Mouse (Mus musculus): ENCODE results near the gene Mamdc4. TPM values are rescaled to one million over a fixed set of nuclear protein-coding genes. Genes with fewer than 3 reads are reported as not detected.

The Mamdc4 gene
- total and polyA plus RNA-seq, 2 experiments, result 2.0 to 7.8 TPM

GRCm38 (mm10) chr2:25576965-25577891 is 2.6 kb upstream of the Mamdc4 start:
- no peak for DNase-seq (ENCODE audit: extremely low read depth, low read depth, low spot score)
- Histone ChIP-seq H3K4me1 (ENCODE audit: control insufficient read depth, insufficient read depth, low read length) (peaks cover 11% of the 10 kb centered on the region), H3K27me3 (ENCODE audit: control insufficient read depth, insufficient read depth, low read length) (peaks cover 30% of the 10 kb centered on the region), H3K9ac (ENCODE audit: low read depth, low read length) (no peak overlapping the region), H3K79me2 (ENCODE audit: control insufficient read depth, insufficient read depth, low read length) (no peaks in the 10 kb centered on the region), H3K36me3 (ENCODE audit: control insufficient read depth, insufficient read depth, low read length) (no peaks in the 10 kb centered on the region), H3K4me3 (ENCODE audit: insufficient read depth, low read depth, low read length) (peak overlapping the region; percentile 2; the same call in 1 of the 2 replicates), H3K27ac (replicated peaks; ENCODE audit: insufficient read depth, low read depth, low read length) (no peak overlapping the region)
- TF ChIP-seq CTCF (IDR thresholded peaks at IDR 0.05; ENCODE audit: low read depth, low read length), result no peak
- TF ChIP-seq POLR2A (IDR thresholded peaks at IDR 0.05; ENCODE audit: extremely low read depth, insufficient read depth, low read length), result no peak
- 16% methylated on average over 92 of the region's 92 CpGs for WGBS

DNA sequence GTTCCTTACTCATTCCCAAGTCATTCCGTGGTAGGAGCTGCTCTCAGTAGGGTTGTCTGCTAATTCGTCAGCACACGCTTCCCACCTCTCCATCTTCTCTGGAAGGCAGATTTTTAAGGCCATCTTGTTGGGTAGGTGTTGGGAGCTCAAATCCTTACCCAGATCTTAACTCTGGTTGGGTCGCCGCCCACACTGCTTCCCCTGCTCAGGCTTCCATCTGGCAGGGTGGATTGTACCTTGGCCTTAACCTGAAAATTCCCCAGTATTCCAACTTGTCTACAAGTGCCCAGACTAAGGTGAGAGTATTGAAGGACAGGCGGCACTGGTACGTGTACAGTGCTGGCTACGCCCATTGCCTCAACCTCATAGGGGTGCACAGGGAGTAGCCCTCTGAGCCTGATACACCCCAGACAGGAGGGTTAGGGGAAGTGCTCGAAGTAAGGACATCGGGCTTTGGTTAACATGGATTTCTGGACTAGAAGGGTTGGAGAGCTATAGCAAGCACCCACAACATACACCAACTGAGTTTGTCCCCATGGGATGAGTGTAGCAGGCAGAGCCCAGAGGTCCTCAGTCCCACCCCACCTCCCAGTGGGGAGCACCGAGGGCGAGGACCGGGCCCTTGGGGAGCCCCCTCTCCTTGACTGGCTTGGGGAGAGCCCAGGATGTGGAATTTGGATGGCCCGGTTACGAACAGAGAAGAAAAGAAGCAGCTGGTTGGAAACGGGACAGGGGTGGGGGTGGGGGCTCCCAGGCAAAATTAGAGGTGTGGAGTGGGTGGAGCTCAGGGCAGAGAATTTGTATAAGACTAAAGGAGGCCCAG is 1.6 kb upstream of the Mamdc4 start:
- Histone ChIP-seq H3K27ac (replicated peaks; ENCODE audit: insufficient read depth, low read depth, low read length) (no peak overlapping the region), H3K36me3 (ENCODE audit: control insufficient read depth, insufficient read depth, low read length) (no peaks in the 10 kb centered on the region), H3K79me2 (ENCODE audit: control insufficient read depth, insufficient read depth, low read length) (no peaks in the 10 kb centered on the region), H3K4me1 (ENCODE audit: control insufficient read depth, insufficient read depth, low read length) (peaks cover 9% of the 10 kb centered on the region), H3K9ac (ENCODE audit: low read depth, low read length) (no peak overlapping the region), H3K27me3 (ENCODE audit: control insufficient read depth, insufficient read depth, low read length) (peaks cover 30% of the 10 kb centered on the region), H3K4me3 (ENCODE audit: insufficient read depth, low read depth, low read length) (no peak overlapping the region)
- TF ChIP-seq POLR2A (IDR thresholded peaks at IDR 0.05; ENCODE audit: extremely low read depth, insufficient read depth, low read length) (no peak), CTCF (IDR thresholded peaks at IDR 0.05; ENCODE audit: low read depth, low read length) (no peak)
- DNase-seq (ENCODE audit: extremely low read depth, low read depth, low spot score), result no peak
- 89% methylated on average over 16 of the region's 16 CpGs for WGBS

- TF ChIP-seq CTCF (IDR thresholded peaks at IDR 0.05; ENCODE audit: low read depth, low read length) (no peak), POLR2A (IDR thresholded peaks at IDR 0.05; ENCODE audit: extremely low read depth, insufficient read depth, low read length) (no peak)
- no peaks in the 10 kb centered on the region for H3K36me3 ChIP-seq (ENCODE audit: control insufficient read depth, insufficient read depth, low read length)
- H3K4me3 ChIP-seq (ENCODE audit: insufficient read depth, low read depth, low read length), result peak overlapping the region; percentile 54
- H3K27me3 ChIP-seq (ENCODE audit: control insufficient read depth, insufficient read depth, low read length), result peaks cover 30% of the 10 kb centered on the region
- H3K9ac ChIP-seq (ENCODE audit: low read depth, low read length), result peak overlapping the region; percentile 63
- H3K27ac ChIP-seq (replicated peaks; ENCODE audit: insufficient read depth, low read depth, low read length), result no peak overlapping the region
- DNase-seq (ENCODE audit: extremely low read depth, low read depth, low spot score), result no peak
- H3K4me1 ChIP-seq (ENCODE audit: control insufficient read depth, insufficient read depth, low read length), result peaks cover 8% of the 10 kb centered on the region
- H3K79me2 ChIP-seq (ENCODE audit: control insufficient read depth, insufficient read depth, low read length), result no peaks in the 10 kb centered on the region
- 13% methylated on average over 21 of the region's 21 CpGs for WGBS
Measured at GRCm38 (mm10) chr2:25575432-25576027, 885 bp upstream of the Mamdc4 start.

DNA sequence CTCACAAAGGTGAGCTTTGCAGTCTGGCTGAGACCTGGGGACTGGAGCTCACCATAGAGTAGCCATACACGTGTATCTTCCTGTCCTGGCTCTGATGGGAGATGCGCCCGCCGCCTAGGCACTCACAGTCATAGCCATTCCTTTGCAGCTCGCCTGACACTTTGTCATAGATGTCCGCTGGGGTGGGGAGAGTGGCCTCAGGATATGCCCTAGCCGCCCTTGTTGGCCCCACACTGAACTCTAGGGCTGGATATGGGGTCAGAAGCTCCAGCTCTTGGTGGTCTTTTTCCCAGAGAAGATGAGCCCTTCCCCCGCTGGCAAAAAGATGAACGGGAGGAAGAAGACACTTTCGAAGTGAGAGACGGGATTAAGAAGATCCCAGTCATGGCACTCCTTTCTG is 509 bp downstream of the Mamdc4 start:
- Histone ChIP-seq H3K9ac (ENCODE audit: low read depth, low read length) (peak overlapping the region; percentile 38), H3K27me3 (ENCODE audit: control insufficient read depth, insufficient read depth, low read length) (peaks cover 22% of the 10 kb centered on the region), H3K79me2 (ENCODE audit: control insufficient read depth, insufficient read depth, low read length) (no peaks in the 10 kb centered on the region), H3K4me3 (ENCODE audit: insufficient read depth, low read depth, low read length) (peak overlapping the region; percentile 65), H3K27ac (replicated peaks; ENCODE audit: insufficient read depth, low read depth, low read length) (no peak overlapping the region), H3K4me1 (ENCODE audit: control insufficient read depth, insufficient read depth, low read length) (peaks cover 8% of the 10 kb centered on the region), H3K36me3 (ENCODE audit: control insufficient read depth, insufficient read depth, low read length) (no peaks in the 10 kb centered on the region)
- 9% methylated on average over 11 of the region's 11 CpGs for WGBS
- TF ChIP-seq POLR2A (IDR thresholded peaks at IDR 0.05; ENCODE audit: extremely low read depth, insufficient read depth, low read length), result no peak
- no peak for TF ChIP-seq CTCF (IDR thresholded peaks at IDR 0.05; ENCODE audit: low read depth, low read length)
- DNase-seq (ENCODE audit: extremely low read depth, low read depth, low spot score), result no peak

DNA sequence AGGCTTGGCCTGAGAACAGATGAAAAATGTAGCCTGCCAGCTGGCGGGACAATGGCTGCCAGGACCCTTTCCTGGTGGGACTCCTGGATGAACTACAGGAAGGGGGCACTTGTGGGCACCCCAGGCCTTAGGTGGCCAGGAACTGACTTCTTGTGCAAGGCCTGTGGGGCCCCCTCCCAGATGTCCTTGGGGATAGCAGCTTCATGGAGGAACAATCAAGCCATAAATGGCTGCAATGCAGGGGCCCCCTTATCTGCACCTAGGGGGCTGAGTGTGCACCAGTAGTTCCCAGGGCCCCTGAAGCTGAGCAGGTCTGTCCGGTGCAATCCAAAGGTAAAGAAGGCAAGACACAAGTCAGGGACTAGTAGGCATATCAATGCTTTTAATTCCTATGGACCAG is 1.6 kb downstream of the Mamdc4 start:
- 98% methylated on average over 2 of the region's 2 CpGs for WGBS

More for the DNA sequence above, 1.6 kb downstream of the Mamdc4 start:
- Histone ChIP-seq H3K27ac (replicated peaks; ENCODE audit: insufficient read depth, low read depth, low read length) (no peak overlapping the region), H3K79me2 (ENCODE audit: control insufficient read depth, insufficient read depth, low read length) (no peaks in the 10 kb centered on the region), H3K27me3 (ENCODE audit: control insufficient read depth, insufficient read depth, low read length) (peaks cover 11% of the 10 kb centered on the region), H3K9ac (ENCODE audit: low read depth, low read length) (no peak overlapping the region), H3K36me3 (ENCODE audit: control insufficient read depth, insufficient read depth, low read length) (no peaks in the 10 kb centered on the region), H3K4me1 (ENCODE audit: control insufficient read depth, insufficient read depth, low read length) (peaks cover 8% of the 10 kb centered on the region), H3K4me3 (ENCODE audit: insufficient read depth, low read depth, low read length) (no peak overlapping the region)
- TF ChIP-seq POLR2A (IDR thresholded peaks at IDR 0.05; ENCODE audit: extremely low read depth, insufficient read depth, low read length), result no peak
- TF ChIP-seq CTCF (IDR thresholded peaks at IDR 0.05; ENCODE audit: low read depth, low read length), result no peak
- no peak for DNase-seq (ENCODE audit: extremely low read depth, low read depth, low spot score)

All from liver, adult 2 months (tissue).